Mouse (Mus musculus) limb, embryonic 13.5 days (tissue): ENCODE data around the gene Tas2r102. TPM values are rescaled to one million over a fixed set of nuclear protein-coding genes. Genes with fewer than 3 reads are reported as not detected.

Source experiments
- ATAC-seq: fragments of 200-750 bp; cut with Nextera tagmentation; 2 replicates; pipeline ENCODE4 v1.8.0; 2017; ENCODE audit warnings: low read depth, moderate number of reproducible peaks, moderate TSS enrichment; ENCODE audit not compliant: low FRiP score
- H3K27ac ChIP-seq: fragments of 300-500 bp; sonication (generic); 2 replicates; pipeline ENCODE4 v1.5.1; 2015; ENCODE audit warnings: inconsistent platforms, mild to moderate bottlenecking, moderate library complexity
- H3K27me3 ChIP-seq: fragments of 300-500 bp; sonication (generic); 2 replicates; pipeline ENCODE4 v1.6.1; 2015; ENCODE audit warnings: mild to moderate bottlenecking, inconsistent platforms
- H3K36me3 ChIP-seq: fragments of 300-500 bp; sonication (generic); 2 replicates; pipeline ENCODE4 v1.6.1; 2015; ENCODE audit warnings: inconsistent platforms, mild to moderate bottlenecking, moderate library complexity
- H3K4me1 ChIP-seq: fragments of 300-500 bp; sonication (generic); 2 replicates; pipeline ENCODE4 v1.6.1; 2015; ENCODE audit warnings: inconsistent platforms
- H3K4me2 ChIP-seq: fragments of 300-500 bp; sonication (generic); replicated peaks from 2 replicates; pipeline ENCODE4 v1.6.1; 2015; ENCODE audit warnings: inconsistent platforms, mild to moderate bottlenecking, moderate library complexity
- H3K4me3 ChIP-seq: fragments of 300-500 bp; sonication (generic); 2 replicates; pipeline ENCODE4 v1.5.1; 2015; ENCODE audit warnings: moderate library complexity, mild to moderate bottlenecking, inconsistent platforms
- H3K9ac ChIP-seq: fragments of 300-500 bp; sonication (generic); 2 replicates; pipeline ENCODE4 v1.6.1; 2015; ENCODE audit warnings: mild to moderate bottlenecking, inconsistent platforms
- H3K9me3 ChIP-seq: fragments of 300-500 bp; sonication (generic); 2 replicates; pipeline ENCODE4 v1.6.1; 2016; ENCODE audit warnings: inconsistent platforms
- WGBS: fragments of 180-500 bp; shearing (Covaris S2); methylation state at CpG from one replicate; pipeline ENCODE4 v1.1.7; 2015; 5-methylcytosine and 5-hydroxymethylcytosine counted together
- polyA plus RNA-seq: library from polyadenylated mRNA; unstranded; fragments of >200 nt; fragmentation: Nextera tagmentation; extraction: Ambion mirVana; gene quantifications from 2 replicates; pipeline ENCODE4 v1.2.1, GENCODE M21; 2015

Tas2r102 gene
- not detected in 2 replicates for polyA plus RNA-seq

- H3K4me2 ChIP-seq, result no peak within 1 kb of the TSS
- no peaks in the 10 kb centered on the region for H3K27me3 ChIP-seq
- no peaks in the 10 kb centered on the region for H3K36me3 ChIP-seq
- no peak for ATAC-seq
- no peak within 1 kb of the TSS for H3K9ac ChIP-seq
- no peak within 1 kb of the TSS for H3K27ac ChIP-seq
- no peaks in the 10 kb centered on the region for H3K4me1 ChIP-seq
- H3K4me3 ChIP-seq, result no peak within 1 kb of the TSS
- 95% methylated on average over 2 of the region's 2 CpGs for WGBS
- no peaks in the 10 kb centered on the region for H3K9me3 ChIP-seq
These were observed at the start of gene Tas2r102 for GRCm38 (mm10) chr6:132761831-132762230. Tas2r102 (plus strand) TSS chr6:132762131.

GRCm38 (mm10) chr6:132737935-132738334 is 24.0 kb upstream of the Tas2r102 start, which contains the start of gene Tas2r115:
Tas2r115 (minus strand) TSS chr6:132738035.
- H3K9ac ChIP-seq, result no peak within 1 kb of the TSS
- H3K27ac ChIP-seq, result no peak within 1 kb of the TSS
- H3K4me3 ChIP-seq, result no peak within 1 kb of the TSS
- no peaks in the 10 kb centered on the region for H3K27me3 ChIP-seq
- ATAC-seq, result no peak
- H3K9me3 ChIP-seq, result no peaks in the 10 kb centered on the region
- no peaks in the 10 kb centered on the region for H3K36me3 ChIP-seq
- H3K4me2 ChIP-seq, result no peak within 1 kb of the TSS
- H3K4me1 ChIP-seq, result no peaks in the 10 kb centered on the region
- 76% methylated on average over 2 of the region's 2 CpGs for WGBS

GRCm38 (mm10) chr6:132750206-132750605 is 11.7 kb upstream of the Tas2r102 start:
- no peaks in the 10 kb centered on the region for H3K27me3 ChIP-seq
- no peak overlapping the region for H3K9ac ChIP-seq
- no peak overlapping the region for H3K4me3 ChIP-seq
- WGBS, result 81% methylated on average over 2 of the region's 2 CpGs
- no peak overlapping the region for H3K4me2 ChIP-seq
- no peak overlapping the region for H3K27ac ChIP-seq
- H3K9me3 ChIP-seq, result no peaks in the 10 kb centered on the region
- ATAC-seq, result no peak
- H3K4me1 ChIP-seq, result no peaks in the 10 kb centered on the region
- H3K36me3 ChIP-seq, result no peaks in the 10 kb centered on the region

- no peak for ATAC-seq
- 85% methylated on average over 1 of the region's 1 CpGs for WGBS
- no peak within 1 kb of the TSS for H3K9ac ChIP-seq
- no peak within 1 kb of the TSS for H3K4me3 ChIP-seq
- no peaks in the 10 kb centered on the region for H3K9me3 ChIP-seq
- no peaks in the 10 kb centered on the region for H3K36me3 ChIP-seq
- H3K4me2 ChIP-seq, result no peak within 1 kb of the TSS
- H3K27me3 ChIP-seq, result no peaks in the 10 kb centered on the region
- no peak within 1 kb of the TSS for H3K27ac ChIP-seq
- no peaks in the 10 kb centered on the region for H3K4me1 ChIP-seq
These were observed 7.5 kb upstream of the Tas2r102 start, which contains the start of gene Tas2r124 for GRCm38 (mm10) chr6:132754430-132754829. Tas2r124 (plus strand) TSS chr6:132754730.

GRCm38 (mm10) chr6:132778062-132778461 is 16.1 kb downstream of the Tas2r102 start, which contains the start of gene Tas2r136:
Tas2r136 (minus strand) TSS chr6:132778162.
- Histone ChIP-seq H3K27ac (no peak within 1 kb of the TSS), H3K9me3 (no peaks in the 10 kb centered on the region), H3K4me3 (no peak within 1 kb of the TSS), H3K4me1 (no peaks in the 10 kb centered on the region), H3K27me3 (no peaks in the 10 kb centered on the region), H3K36me3 (no peaks in the 10 kb centered on the region), H3K4me2 (no peak within 1 kb of the TSS), H3K9ac (no peak within 1 kb of the TSS)
- ATAC-seq, result no peak

GRCm38 (mm10) chr6:132795393-132795792 is 33.5 kb downstream of the Tas2r102 start:
- Histone ChIP-seq H3K9me3 (peaks cover 20% of the 10 kb centered on the region; the same call in 1 of the 2 replicates), H3K27me3 (no peaks in the 10 kb centered on the region), H3K9ac (no peak overlapping the region), H3K27ac (no peak overlapping the region), H3K4me2 (no peak overlapping the region), H3K4me1 (no peaks in the 10 kb centered on the region), H3K36me3 (no peaks in the 10 kb centered on the region), H3K4me3 (no peak overlapping the region)
- ATAC-seq, result no peak
- 15% methylated on average over 1 of the region's 1 CpGs for WGBS

GRCm38 (mm10) chr6:132802518-132802917 is 40.6 kb downstream of the Tas2r102 start, which contains the start of gene Tas2r117:
Tas2r117 (plus strand) TSS chr6:132802818.
- H3K27ac ChIP-seq, result no peak within 1 kb of the TSS
- 72% methylated on average over 1 of the region's 1 CpGs for WGBS
- no peaks in the 10 kb centered on the region for H3K36me3 ChIP-seq
- H3K4me1 ChIP-seq, result no peaks in the 10 kb centered on the region
- ATAC-seq, result no peak
- H3K4me2 ChIP-seq, result no peak within 1 kb of the TSS
- H3K27me3 ChIP-seq, result no peaks in the 10 kb centered on the region
- no peak within 1 kb of the TSS for H3K4me3 ChIP-seq
- no peaks in the 10 kb centered on the region for H3K9me3 ChIP-seq
- no peak within 1 kb of the TSS for H3K9ac ChIP-seq

Other genes starting within 250 kb of the Tas2r102 start
- gene Prh1, start 192.3 kb upstream of the Tas2r102 start, polyA plus RNA-seq, result not detected in 2 replicates
- gene Prp2, start 166.2 kb upstream of the Tas2r102 start, polyA plus RNA-seq, result not detected in 2 replicates
- gene A630073D07Rik, start 110.6 kb upstream of the Tas2r102 start, polyA plus RNA-seq, result not detected in 2 replicates
- not detected in 2 replicates for gene Tas2r120, start 105.2 kb upstream of the Tas2r102 start, polyA plus RNA-seq
- not detected in 2 replicates for gene Tas2r121, start 61.1 kb upstream of the Tas2r102 start, polyA plus RNA-seq
- gene Tas2r122, start 50.2 kb upstream of the Tas2r102 start, polyA plus RNA-seq, result not detected in 2 replicates
- not detected in 2 replicates for gene Tas2r115, start 24.1 kb upstream of the Tas2r102 start, polyA plus RNA-seq
- gene Tas2r124, start 7.4 kb upstream of the Tas2r102 start, polyA plus RNA-seq, result not detected in 2 replicates
- not detected in 2 replicates for gene Tas2r136, start 16.0 kb downstream of the Tas2r102 start, polyA plus RNA-seq
- gene Tas2r117, start 40.7 kb downstream of the Tas2r102 start, polyA plus RNA-seq, result not detected in 2 replicates
- not detected in 2 replicates for gene Tas2r123, start 85.0 kb downstream of the Tas2r102 start, polyA plus RNA-seq
- not detected in 2 replicates for gene Tas2r116, start 93.3 kb downstream of the Tas2r102 start, polyA plus RNA-seq
- not detected in 2 replicates for gene Tas2r110, start 105.9 kb downstream of the Tas2r102 start, polyA plus RNA-seq
- not detected in 2 replicates for gene Tas2r113, start 130.9 kb downstream of the Tas2r102 start, polyA plus RNA-seq
- gene Tas2r125, start 147.5 kb downstream of the Tas2r102 start, polyA plus RNA-seq, result not detected in 2 replicates
- gene Tas2r129, start 189.0 kb downstream of the Tas2r102 start, polyA plus RNA-seq, result not detected in 2 replicates
- gene Tas2r131, start 195.8 kb downstream of the Tas2r102 start, polyA plus RNA-seq, result not detected in 2 replicates
- not detected in 2 replicates for gene Tas2r109, start 218.8 kb downstream of the Tas2r102 start, polyA plus RNA-seq